Mouse (Mus musculus) brain, adult 2 months (tissue): ENCODE measurements at regions not wholly inside any gene's neighbourhood (a gene's known extent, or its start where the extent isn't known, plus 50 kb on each side); places are given as distances from the start of the nearest gene placed in this dataset.
"Not testable (repeated sequence)": the region's sequence is repeated elsewhere in the genome, so short reads cannot be mapped to it uniquely, and the experiment has no call there.

Source experiments
- DNase-seq: peaks from one replicate; pipeline ENCODE4 v3.0.0; 2011; ENCODE audit warnings: low read depth, low spot score

- no peak for DNase-seq
Observed at GRCm38 (mm10) chr16:86934989-86935388, 419.0 kb upstream of the N6amt1 start.

GRCm38 (mm10) chr16:86932765-86933164 lies 421.2 kb upstream of the N6amt1 start:
- DNase-seq = peak; percentile 50

GRCm38 (mm10) chr16:86897967-86898710 lies 455.8 kb upstream of the N6amt1 start:
- no peak for DNase-seq

GRCm38 (mm10) chr16:86894982-86895381 lies 459.0 kb upstream of the N6amt1 start:
- DNase-seq = no peak

- DNase-seq = no peak
Observed at GRCm38 (mm10) chr16:86894333-86894732, 459.7 kb upstream of the N6amt1 start.

GRCm38 (mm10) chr16:86888421-86888820 lies 465.6 kb upstream of the N6amt1 start:
- no peak for DNase-seq

- no peak for DNase-seq
Observed at GRCm38 (mm10) chr16:86887605-86888004, 466.4 kb upstream of the N6amt1 start.

- DNase-seq = no peak
Observed at GRCm38 (mm10) chr16:86883862-86884261, 470.1 kb upstream of the N6amt1 start.

GRCm38 (mm10) chr16:86882529-86882928 lies 471.5 kb upstream of the N6amt1 start:
- peak; percentile 77 for DNase-seq

- DNase-seq = peak; percentile 6
Observed at GRCm38 (mm10) chr16:86881583-86881982, 472.4 kb upstream of the N6amt1 start.

- peak; percentile 8 for DNase-seq
Observed at GRCm38 (mm10) chr16:86860828-86861227, 493.2 kb upstream of the N6amt1 start.

GRCm38 (mm10) chr16:86855891-86856290 lies 498.1 kb upstream of the N6amt1 start:
- no peak for DNase-seq

GRCm38 (mm10) chr16:86855312-86855711 lies 498.7 kb upstream of the N6amt1 start:
- no peak for DNase-seq

- peak; percentile 22 for DNase-seq
Observed at GRCm38 (mm10) chr16:86853398-86853797, 500.6 kb upstream of the N6amt1 start.

GRCm38 (mm10) chr16:86838457-86839337 lies 515.3 kb upstream of the N6amt1 start:
- peak; percentile 39 for DNase-seq

GRCm38 (mm10) chr16:86827645-86828044 lies 526.3 kb upstream of the N6amt1 start:
- DNase-seq = peak; percentile 5

GRCm38 (mm10) chr16:86826641-86827040 lies 527.3 kb upstream of the N6amt1 start:
- no peak for DNase-seq

GRCm38 (mm10) chr16:86823496-86823895 lies 530.5 kb upstream of the N6amt1 start:
- DNase-seq = no peak

GRCm38 (mm10) chr16:86821586-86821985 lies 532.4 kb upstream of the N6amt1 start:
- no peak for DNase-seq

GRCm38 (mm10) chr16:86818639-86819038 lies 535.3 kb upstream of the N6amt1 start:
- DNase-seq = not testable (repeated sequence)

GRCm38 (mm10) chr16:86816763-86817593 lies 537.0 kb upstream of the N6amt1 start:
- DNase-seq = peak; percentile 21

- no peak for DNase-seq
Observed at GRCm38 (mm10) chr16:86816006-86816405, 538.0 kb upstream of the N6amt1 start.
